Mouse (Mus musculus) hindbrain, postnatal 0 days (tissue): Measurements from ENCODE around the gene Iffo2. TPM values are rescaled to one million over a fixed set of nuclear protein-coding genes. Genes with fewer than 3 reads are reported as not detected.

Experiments
- ATAC-seq: fragments of 200-750 bp; cut with Nextera tagmentation; 2 replicates; pipeline ENCODE4 v1.8.0; 2017; ENCODE audit warnings: mild to moderate bottlenecking, moderate TSS enrichment, moderate library complexity
- DNase-seq: peaks from one replicate; pipeline ENCODE4 v3.0.0-alpha.2; 2015; ENCODE audit warnings: low spot score
- H3K27ac ChIP-seq: fragments of 300-500 bp; sonication (generic); 2 replicates; pipeline ENCODE4 v1.5.1; 2014; ENCODE audit warnings: mild to moderate bottlenecking
- H3K27me3 ChIP-seq: fragments of 300-500 bp; sonication (generic); 2 replicates; pipeline ENCODE4 v1.6.1; 2014; ENCODE audit warnings: low read length, mixed read lengths; ENCODE audit not compliant: insufficient read depth
- H3K36me3 ChIP-seq: fragments of 300-500 bp; sonication (generic); 2 replicates; pipeline ENCODE4 v1.6.1; 2014; ENCODE audit warnings: low read length, mixed read lengths; ENCODE audit not compliant: insufficient read depth
- H3K4me1 ChIP-seq: fragments of 300-500 bp; sonication (generic); 2 replicates; pipeline ENCODE4 v1.6.1; 2014; ENCODE audit warnings: antibody characterized with exemption, low read length, mixed read lengths; ENCODE audit not compliant: insufficient read depth
- H3K4me2 ChIP-seq: fragments of 300-500 bp; sonication (generic); 2 replicates; pipeline ENCODE4 v1.6.1; 2014; ENCODE audit warnings: low read depth, mild to moderate bottlenecking, low read length, moderate library complexity, mixed read lengths
- H3K4me3 ChIP-seq: fragments of 300-500 bp; sonication (generic); 2 replicates; pipeline ENCODE4 v1.5.1; 2014; ENCODE audit warnings: low read length
- H3K9ac ChIP-seq: fragments of 300-500 bp; sonication (generic); replicated peaks from 2 replicates; pipeline ENCODE4 v1.6.1; 2014; ENCODE audit warnings: mild to moderate bottlenecking, low read length, moderate library complexity, mixed read lengths
- H3K9me3 ChIP-seq: fragments of 300-500 bp; sonication (generic); 2 replicates; pipeline ENCODE4 v1.6.1; 2016; ENCODE audit warnings: low read length, mixed read lengths
- CTCF ChIP-seq: IDR thresholded peaks from 2 replicates; pipeline ENCODE4 v1.5.1; 2016; ENCODE audit warnings: antibody characterized with exemption, control low read depth, low read depth
- WGBS: fragments of 180-500 bp; shearing (Covaris S2); extraction: QIAGEN DNeasy Blood & Tissue Kit; methylation state at CpG from one replicate; pipeline ENCODE4 v1.1.7; 2014; 5-methylcytosine and 5-hydroxymethylcytosine counted together
- polyA plus RNA-seq: library from polyadenylated mRNA; unstranded; fragments of >200 nt; fragmentation: Nextera tagmentation; extraction: Ambion mirVana; gene quantifications from 2 replicates; pipeline ENCODE4 v1.2.1, GENCODE M21; 2015
- total RNA-seq: library from RNA; depleted of rRNA; stranded (reverse); fragments of >200 nt; gene quantifications from 2 replicates; pipeline ENCODE4 v1.2.3, GENCODE M21; 2014

Iffo2 gene
- total and polyA plus RNA-seq, 2 experiments from 2014 or later, result 6.8 to 14.4 TPM

DNA sequence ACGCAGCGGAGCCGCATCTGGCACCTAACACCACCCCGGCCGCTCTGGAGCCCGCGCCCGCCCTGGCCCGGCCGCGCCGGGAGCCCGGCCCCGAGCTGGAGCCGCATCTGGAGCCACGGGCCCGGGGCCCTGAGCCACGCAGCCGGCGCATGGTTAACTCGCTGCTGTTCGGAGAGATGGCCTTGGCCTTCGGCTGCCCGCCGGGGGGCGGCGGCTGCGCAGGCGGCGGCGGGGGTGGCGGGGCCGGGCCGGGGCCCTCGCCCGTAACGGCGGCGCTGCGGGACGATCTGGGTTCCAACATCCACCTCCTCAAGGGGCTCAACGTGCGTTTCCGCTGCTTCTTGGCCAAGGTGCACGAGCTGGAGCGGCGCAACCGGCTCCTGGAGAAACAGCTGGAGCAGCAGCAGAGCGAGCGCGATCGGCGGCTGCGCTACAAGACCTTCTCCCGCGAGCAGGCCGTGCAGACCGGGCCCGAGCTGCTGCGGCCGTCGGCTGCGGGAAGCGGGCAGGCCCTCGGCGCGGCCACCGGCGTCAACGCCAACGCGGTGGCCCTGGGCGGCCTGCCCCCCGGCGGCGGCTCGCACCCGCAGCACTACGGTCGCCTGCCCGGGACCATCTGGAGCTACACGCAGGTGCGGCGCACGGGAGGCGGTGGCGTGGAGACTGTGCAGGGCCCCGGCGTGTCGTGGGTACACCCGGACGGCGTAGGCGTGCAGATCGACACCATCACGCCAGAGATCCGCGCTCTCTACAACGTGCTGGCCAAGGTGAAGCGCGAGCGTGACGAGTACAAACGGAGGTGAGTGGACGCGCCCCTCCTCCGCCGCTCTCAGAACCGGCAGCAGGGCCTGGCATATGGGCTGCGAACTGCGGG, 44.7 kb downstream of the Iffo2 start:
- 2% methylated on average over 83 of the region's 111 CpGs for WGBS
- H3K4me3 ChIP-seq, result peak overlapping the region; percentile 90
- H3K27me3 ChIP-seq, result no peaks in the 10 kb centered on the region
- H3K9ac ChIP-seq, result peak overlapping the region; percentile 91
- H3K4me2 ChIP-seq, result peak overlapping the region; percentile 75
- H3K27ac ChIP-seq, result peak overlapping the region; percentile 93
- no peaks in the 10 kb centered on the region for H3K36me3 ChIP-seq
- TF ChIP-seq CTCF, result no peak; the same call in 1 of the 2 replicates
- ATAC-seq, result peak; percentile 53
- no peaks in the 10 kb centered on the region for H3K9me3 ChIP-seq
- DNase-seq, result peak; percentile 64
- H3K4me1 ChIP-seq, result peaks cover 23% of the 10 kb centered on the region

DNA sequence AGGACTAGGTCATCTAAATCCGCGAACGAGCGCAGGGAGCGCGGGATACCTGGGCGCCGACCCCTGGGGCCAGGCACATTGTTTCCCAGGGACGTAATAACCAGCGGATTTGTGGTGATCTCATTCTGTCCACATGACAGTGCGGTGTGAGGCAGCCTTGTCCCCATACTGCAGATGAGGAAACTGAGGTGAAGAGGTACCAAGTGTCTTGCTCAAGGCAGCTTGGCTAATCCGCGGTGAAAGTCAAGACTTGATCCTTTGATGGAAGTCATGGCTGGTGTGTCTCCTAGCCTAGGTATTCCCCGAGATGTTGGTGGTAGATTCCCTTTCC, 45.3 kb downstream of the Iffo2 start:
- Histone ChIP-seq H3K9me3 (no peaks in the 10 kb centered on the region), H3K27ac (peak overlapping the region; percentile 93), H3K4me3 (peak overlapping the region; percentile 90), H3K27me3 (no peaks in the 10 kb centered on the region), H3K36me3 (no peaks in the 10 kb centered on the region), H3K4me1 (peaks cover 29% of the 10 kb centered on the region), H3K4me2 (peak overlapping the region; percentile 75), H3K9ac (peak overlapping the region; percentile 91)
- DNase-seq, result peak; percentile 42
- no peak for ATAC-seq
- WGBS, result 7% methylated on average over 14 of the region's 14 CpGs
- TF ChIP-seq CTCF, result no peak; the same call in 1 of the 2 replicates

DNA sequence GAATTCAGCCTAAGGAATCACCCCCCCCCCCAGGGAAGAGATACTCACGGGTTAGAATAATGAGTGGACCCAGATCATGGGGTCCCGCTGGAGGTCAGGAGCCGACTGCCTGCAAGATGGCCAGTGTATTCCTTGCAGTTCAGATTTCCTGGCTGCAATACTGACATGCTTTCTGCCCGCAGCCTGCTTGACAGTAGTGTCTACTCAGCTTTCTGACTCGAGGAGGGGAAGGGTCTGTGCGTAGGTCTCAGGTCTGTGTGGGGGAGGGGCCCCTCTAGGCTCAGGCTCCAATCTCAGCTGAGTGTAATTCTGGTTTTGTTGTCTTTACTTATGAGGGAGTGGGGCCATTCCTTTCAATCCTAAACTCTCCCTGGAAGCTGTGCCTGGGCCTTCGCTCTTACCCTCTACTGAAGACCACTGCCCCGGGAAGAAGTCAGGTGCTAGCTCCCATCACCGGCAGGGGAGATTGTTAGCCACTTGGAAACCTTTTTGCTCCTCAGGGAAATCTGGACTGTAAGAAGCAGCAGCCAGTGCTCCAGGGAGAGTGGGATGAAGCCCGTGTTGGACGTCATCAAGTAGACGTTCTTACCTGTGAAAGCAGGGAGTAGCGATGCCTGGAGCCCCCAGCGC, 46.0 kb downstream of the Iffo2 start:
- 48% methylated on average over 14 of the region's 14 CpGs for WGBS
- Histone ChIP-seq H3K36me3 (no peaks in the 10 kb centered on the region), H3K4me2 (peak overlapping the region; percentile 75), H3K27me3 (no peaks in the 10 kb centered on the region), H3K9ac (peak overlapping the region; percentile 91), H3K4me1 (peaks cover 36% of the 10 kb centered on the region), H3K4me3 (peak overlapping the region; percentile 90), H3K9me3 (no peaks in the 10 kb centered on the region), H3K27ac (no peak overlapping the region)
- DNase-seq, result peak; percentile 36
- ATAC-seq, result no peak
- no peak for TF ChIP-seq CTCF

DNA sequence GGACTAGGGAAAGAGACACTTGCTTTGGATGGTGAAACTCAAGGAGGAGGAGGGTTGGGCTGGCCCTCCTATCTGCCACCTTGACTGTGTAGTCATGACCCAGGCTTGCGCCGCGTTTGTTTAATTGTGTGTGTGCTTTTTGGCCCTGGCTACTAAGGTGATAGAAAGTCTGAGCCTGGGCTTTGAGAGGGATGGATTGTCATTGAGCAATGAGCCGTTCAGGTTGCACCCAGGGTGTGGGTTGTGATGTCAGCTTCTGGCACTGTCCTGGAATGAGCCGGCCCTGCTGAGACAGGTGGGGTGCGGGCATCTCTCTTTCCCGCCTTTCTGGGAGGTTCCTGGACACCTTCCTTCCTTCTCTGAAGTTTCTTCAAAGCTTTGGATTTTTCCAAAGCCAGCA, 46.7 kb downstream of the Iffo2 start:
- H3K9ac ChIP-seq, result no peak overlapping the region
- peak overlapping the region; percentile 90 for H3K4me3 ChIP-seq
- no peak for TF ChIP-seq CTCF
- no peak for ATAC-seq
- no peaks in the 10 kb centered on the region for H3K36me3 ChIP-seq
- no peak overlapping the region for H3K27ac ChIP-seq
- H3K27me3 ChIP-seq, result no peaks in the 10 kb centered on the region
- H3K9me3 ChIP-seq, result no peaks in the 10 kb centered on the region
- 85% methylated on average over 7 of the region's 7 CpGs for WGBS
- peak overlapping the region; percentile 75 for H3K4me2 ChIP-seq
- peaks cover 42% of the 10 kb centered on the region for H3K4me1 ChIP-seq
- DNase-seq, result no peak

DNA sequence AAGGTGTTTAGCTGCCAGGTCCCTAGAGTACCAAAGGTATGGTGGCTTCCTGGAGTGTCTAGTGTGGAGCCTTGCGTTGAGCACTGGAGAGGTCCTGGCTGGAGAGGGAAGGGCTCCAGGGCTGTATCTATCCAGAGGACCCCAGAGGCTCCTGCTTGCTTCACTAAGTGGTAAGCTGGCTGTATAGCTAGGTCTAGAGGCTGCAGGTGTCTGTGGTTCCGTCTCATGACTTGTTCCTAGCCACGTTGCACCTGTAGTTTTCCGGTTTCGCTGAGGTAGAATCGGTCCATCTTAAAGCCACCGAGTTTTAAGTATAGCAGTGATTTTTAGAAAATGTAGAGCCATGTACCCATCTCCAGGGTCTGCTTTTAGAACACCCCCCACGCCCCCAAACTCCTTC, 48.0 kb downstream of the Iffo2 start:
- TF ChIP-seq CTCF, result no peak
- DNase-seq, result no peak
- Histone ChIP-seq H3K27me3 (no peaks in the 10 kb centered on the region), H3K4me1 (peaks cover 52% of the 10 kb centered on the region), H3K4me3 (no peak overlapping the region), H3K36me3 (no peaks in the 10 kb centered on the region), H3K4me2 (peak overlapping the region; percentile 75; the same call in 1 of the 2 replicates), H3K9ac (no peak overlapping the region), H3K27ac (no peak overlapping the region), H3K9me3 (no peaks in the 10 kb centered on the region)
- no peak for ATAC-seq
- WGBS, result 90% methylated on average over 8 of the region's 8 CpGs

DNA sequence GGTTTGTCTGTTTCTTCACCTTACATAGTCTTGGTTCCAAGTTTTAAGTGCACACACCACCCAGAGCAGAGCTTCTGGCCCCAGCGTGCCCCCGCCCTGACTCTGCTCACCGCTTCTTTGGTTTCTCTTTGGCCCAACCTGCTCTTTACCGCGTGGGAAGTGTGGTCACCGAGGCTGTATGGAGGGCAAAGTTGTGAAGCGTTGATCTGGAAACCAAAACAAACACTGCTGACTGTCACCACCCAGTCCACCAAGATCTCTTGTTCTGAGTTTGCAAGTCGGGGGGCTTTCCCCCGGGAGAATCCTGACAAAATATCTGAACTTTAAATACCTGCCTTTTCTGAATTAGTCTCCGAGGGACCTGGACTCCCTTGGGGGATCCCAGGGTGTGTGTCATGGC, 48.7 kb downstream of the Iffo2 start:
- Histone ChIP-seq H3K9me3 (no peaks in the 10 kb centered on the region), H3K4me2 (no peak overlapping the region), H3K4me1 (peaks cover 52% of the 10 kb centered on the region), H3K9ac (no peak overlapping the region), H3K36me3 (no peaks in the 10 kb centered on the region), H3K27ac (no peak overlapping the region), H3K27me3 (no peaks in the 10 kb centered on the region), H3K4me3 (no peak overlapping the region)
- ATAC-seq (no peak), DNase-seq (no peak)
- 58% methylated on average over 10 of the region's 10 CpGs for WGBS
- no peak for TF ChIP-seq CTCF

DNA sequence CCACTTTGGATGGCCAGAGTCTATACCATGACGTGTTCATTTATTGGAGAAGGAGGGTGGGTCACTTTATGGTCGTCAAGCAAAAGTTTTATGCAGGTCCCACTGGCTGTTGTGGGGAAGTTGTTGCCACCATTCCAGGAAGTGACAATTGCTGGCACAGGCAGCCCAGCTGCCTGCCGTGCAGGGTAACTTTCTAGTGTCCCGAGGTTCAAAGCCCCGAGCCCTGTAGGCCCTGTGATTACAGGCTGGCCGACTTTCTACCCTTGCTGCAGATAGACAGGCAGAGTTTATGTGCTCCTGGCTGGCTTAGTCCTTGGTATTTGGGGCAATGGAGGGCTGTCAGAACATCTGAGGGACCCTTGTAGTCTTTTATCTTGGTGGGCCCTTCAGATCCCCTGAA, 49.1 kb downstream of the Iffo2 start:
- Histone ChIP-seq H3K4me3 (no peak overlapping the region), H3K4me1 (peaks cover 57% of the 10 kb centered on the region), H3K4me2 (no peak overlapping the region), H3K36me3 (no peaks in the 10 kb centered on the region), H3K9me3 (no peaks in the 10 kb centered on the region), H3K27me3 (no peaks in the 10 kb centered on the region), H3K9ac (no peak overlapping the region), H3K27ac (no peak overlapping the region)
- 57% methylated on average over 6 of the region's 6 CpGs for WGBS
- ATAC-seq (no peak), DNase-seq (no peak)
- no peak for TF ChIP-seq CTCF
